Mouse (Mus musculus) E14TG2a.4 (cell line): Measurements from ENCODE around the gene Mroh2a.
A peak's percentile ranks its signal among the peaks of the same experiment; 100 is the strongest.

ENCODE experiments used
- CTCF ChIP-seq: conservative IDR thresholded peaks from 2 replicates; pipeline ENCODE4 v1.5.1; 2014; ENCODE audit warnings: low read length
- NANOG ChIP-seq: IDR thresholded peaks from 2 replicates; pipeline ENCODE4 v1.6.1; 2014; ENCODE audit warnings: borderline replicate concordance, low read length, mixed read lengths
- POU5F1 ChIP-seq: IDR thresholded peaks from 2 replicates; pipeline ENCODE4 v1.6.1; 2014; ENCODE audit warnings: low read length, borderline replicate concordance

- TF ChIP-seq CTCF (no peak), NANOG (no peak), POU5F1 (0 out of 2 replicates have a peak, but pooled peaks have one; percentile 23)
These were observed 12.0 kb downstream of the Mroh2a start for GRCm38 (mm10) chr1:88238771-88239170.
